Mouse (Mus musculus) B cell, adult 2 months (primary cell): Measurements from ENCODE around the gene Eml1.
A peak's percentile ranks its signal among the peaks of the same experiment; 100 is the strongest.
"Not testable (repeated sequence)": the region's sequence is repeated elsewhere in the genome, so short reads cannot be mapped to it uniquely, and the experiment has no call there.

ENCODE experiments used
- DNase-seq, 2 experiments: peaks; one replicate each; pipeline ENCODE4 v3.0.0; 2022

Eml1 gene

DNA sequence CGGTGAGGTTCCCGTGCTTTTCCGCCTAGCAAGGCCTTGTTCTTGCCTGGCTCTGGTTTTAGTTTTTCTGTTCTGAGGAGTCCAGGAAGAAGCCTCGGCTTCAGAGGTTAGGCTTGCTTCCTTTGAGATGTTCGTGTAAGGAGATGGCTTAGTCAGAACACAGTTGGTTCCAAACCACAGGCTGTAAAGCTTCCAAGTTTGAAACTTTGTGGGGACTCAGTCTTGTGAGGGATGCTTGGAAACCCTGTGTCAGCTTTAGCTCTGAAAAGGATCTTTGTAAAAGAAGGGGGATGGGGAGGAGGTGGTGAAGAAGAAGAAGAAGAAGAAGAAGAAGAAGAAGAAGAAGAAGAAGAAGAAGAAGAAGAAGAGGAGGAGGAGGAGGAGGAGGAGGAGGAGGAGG, 118.3 kb downstream of the Eml1 start:
- DNase-seq: no peak

DNA sequence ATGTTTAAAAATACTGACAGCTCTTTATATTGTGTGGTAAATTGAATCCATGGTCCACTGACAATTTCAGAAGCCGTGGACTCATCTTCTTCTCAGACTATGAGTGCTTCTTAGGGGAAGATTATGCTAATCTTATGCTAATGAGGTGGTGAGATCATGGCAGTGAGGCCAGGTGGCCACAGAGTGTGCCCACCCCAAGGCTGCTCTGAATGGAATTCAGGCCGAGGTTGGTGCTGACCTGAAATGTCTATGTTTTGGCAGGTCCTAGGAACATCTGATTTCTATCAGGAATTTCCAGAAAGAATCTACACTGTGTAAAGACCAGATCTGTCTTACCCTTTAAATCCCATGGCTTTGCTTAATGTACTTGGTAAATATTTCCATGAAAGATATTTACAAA, 119.0 kb downstream of the Eml1 start:
- DNase-seq: no peak

DNA sequence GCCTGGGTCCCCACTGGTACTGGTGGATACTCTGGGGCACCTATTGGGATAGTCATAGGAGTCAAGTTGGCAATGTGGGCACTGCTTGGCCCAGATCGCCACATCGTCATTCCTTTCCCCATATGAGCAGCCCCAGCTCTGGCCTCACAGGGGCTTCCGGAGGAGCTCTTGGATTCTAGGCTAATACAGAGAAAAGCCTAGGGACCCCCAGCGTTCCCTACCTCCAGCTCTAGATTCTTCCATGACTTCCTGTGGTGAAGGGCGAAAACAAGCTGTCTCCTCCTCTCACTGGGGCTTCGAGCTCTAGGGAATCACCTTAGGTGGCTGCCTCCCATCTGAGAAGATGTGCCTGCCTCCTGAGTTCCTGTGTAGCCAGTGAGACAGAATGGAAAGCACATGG, 119.6 kb downstream of the Eml1 start:
- no peak for DNase-seq

DNA sequence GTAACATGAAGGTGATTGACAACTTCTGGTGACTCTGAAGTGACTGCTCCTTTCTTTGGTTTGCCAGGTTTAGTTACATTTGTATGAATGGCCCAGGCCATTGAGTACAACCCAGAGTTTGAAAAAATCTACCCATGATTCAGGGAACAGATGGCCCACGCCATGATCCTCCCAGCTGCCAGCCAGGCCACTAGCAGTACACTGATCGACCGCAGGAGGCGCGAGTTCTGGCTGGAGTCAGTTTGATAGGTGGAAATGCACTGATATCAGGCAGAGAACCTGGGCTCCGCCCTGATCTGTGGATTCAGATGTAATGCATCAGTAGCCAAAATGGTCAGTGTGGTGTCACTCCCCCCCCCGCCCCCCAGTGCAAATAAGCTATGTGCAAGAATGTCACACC, 120.2 kb downstream of the Eml1 start:
- DNase-seq: no peak

DNA sequence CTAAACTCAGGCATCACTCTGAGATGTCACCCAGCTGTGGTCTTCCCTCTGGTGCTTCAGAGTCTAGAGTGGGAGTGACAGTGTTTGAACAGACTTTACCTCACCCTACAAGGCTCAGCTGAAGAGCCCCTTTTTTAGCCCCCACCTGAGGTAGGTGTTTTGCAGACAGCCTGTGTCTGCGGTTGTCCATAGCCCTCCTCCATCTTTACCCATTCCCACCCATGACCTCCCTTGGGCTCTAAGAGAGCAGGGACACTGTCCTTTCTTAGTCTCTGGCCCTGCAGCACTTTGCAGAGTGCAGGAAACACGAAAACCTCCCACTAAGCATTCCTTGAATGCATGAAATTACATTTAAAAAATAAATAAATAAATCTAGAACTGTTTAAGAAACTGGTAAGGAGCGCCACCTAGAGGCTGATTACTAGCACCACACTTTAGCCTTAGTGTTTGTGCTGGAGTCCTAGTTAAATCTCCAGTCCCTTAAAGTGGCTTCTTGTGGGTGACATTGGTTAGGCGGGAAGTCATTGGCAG, 123.3 kb downstream of the Eml1 start:
- DNase-seq: peak; percentile 24 to 32

DNA sequence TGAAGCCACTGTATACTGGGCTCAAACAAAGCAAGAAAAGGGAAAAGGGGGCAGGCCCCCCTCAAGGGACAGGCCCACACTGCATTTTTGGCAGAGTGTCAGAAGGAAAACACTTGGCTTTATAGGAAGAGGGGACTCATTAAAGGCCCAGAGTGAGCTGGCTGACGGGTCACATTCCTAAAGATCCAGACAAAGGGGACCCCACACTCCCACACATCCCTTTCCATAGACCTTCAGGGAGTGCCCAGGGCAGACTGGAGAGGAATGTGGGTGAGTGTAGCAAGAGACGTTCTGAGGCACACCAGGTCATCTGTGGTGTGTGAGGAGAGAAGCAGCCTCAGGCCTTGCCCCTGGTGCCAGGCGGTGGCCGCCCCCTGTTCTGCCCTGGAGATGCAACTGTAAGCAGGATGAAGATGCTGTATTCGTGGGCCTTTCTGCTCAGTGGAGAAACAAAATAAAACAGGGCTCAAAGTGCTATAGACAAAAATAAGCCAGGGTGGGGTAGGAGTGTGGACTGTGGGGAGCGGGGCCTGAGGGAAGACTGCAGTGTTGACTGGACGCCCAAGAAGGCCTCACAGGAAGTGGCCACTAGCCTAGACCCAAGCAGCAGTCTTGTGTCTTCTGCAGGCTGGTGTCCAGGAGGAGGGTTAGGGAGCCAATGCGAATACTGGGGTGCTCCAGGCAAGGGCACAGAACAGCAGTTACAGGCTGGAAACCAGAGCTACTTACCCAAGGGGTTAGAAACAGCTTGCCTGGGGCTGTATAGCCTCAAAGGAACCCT, 124.9 kb downstream of the Eml1 start:
- no peak for DNase-seq

DNA sequence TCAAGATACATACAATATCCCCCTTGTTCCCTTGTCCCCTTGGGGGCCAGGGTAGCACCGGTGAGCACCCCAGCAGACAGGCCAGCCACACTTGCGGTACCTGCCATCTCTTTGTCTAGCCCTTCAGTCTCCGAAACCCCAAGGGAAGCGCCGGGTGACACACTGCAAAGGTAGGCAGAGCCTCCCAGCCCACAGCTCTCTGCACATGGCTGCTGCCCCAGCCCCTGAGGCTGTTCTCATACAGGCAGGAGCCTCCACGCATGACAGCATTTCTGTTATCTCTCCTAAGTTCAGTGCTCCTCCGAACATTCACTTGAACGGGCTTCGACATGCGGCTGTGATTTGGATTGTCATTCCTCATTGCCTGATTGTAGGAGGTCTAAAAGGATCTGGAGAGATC, 132.3 kb downstream of the Eml1 start:
- DNase-seq: no peak

DNA sequence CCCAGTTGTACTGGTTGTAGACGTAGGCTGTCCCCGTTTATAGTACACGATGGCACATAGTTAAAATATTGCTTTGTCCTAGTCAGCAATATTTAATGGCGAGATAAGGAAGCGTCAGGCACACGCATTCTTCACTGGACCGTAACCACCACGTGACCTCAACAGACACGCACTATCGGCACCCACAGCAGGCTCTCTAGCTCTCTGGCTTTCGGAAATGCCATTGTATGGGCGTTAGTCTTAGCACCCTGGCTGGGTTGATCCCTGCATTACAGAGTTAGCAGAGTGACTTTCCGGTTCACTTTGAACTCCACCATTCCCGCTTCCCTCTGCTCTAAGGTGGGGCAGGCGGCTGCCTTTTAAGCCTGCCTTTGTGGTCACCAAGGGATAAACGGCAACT, 132.8 kb downstream of the Eml1 start:
- peak in 1 of 2 experiments; percentile 10 for DNase-seq

DNA sequence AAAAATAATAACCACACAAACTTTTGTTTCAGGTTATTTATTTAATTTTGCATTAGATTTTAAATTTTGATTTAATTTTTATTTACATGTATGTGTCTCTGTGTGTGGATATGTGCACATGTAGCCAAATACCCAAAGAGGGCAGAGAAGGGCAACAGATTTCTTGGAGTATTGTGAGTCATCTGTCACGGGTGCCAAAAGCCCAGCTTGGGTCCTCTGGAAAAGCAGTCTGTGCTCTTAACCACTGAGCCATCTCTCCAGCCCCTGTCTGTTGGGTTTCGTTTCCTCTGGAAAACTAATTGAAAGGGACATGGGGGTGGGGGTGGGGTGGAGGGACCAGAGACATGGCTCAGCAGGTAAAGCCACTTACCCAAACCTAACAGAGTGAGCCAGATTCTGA, 135.1 kb downstream of the Eml1 start:
- DNase-seq: no peak

DNA sequence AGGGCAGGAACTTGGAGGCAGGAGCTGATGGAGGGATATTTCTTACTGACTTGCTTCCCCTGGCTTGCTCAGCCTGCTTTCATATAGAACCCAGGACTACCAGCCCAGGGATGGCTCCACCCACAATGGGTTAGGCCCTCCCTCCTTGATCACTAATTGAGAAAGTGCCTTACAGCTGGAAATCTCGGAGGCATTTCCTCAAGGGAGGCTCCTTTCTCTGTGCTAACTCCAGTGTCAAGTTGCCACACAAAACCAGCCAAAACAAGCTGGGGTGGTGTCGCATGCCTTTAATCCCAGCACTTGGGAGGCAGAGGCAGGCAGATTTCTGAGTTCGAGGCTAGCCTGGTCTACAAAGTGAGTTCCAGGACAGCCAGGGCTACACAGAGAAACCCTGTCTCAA, 136.3 kb downstream of the Eml1 start:
- not testable (repeated sequence) for DNase-seq

DNA sequence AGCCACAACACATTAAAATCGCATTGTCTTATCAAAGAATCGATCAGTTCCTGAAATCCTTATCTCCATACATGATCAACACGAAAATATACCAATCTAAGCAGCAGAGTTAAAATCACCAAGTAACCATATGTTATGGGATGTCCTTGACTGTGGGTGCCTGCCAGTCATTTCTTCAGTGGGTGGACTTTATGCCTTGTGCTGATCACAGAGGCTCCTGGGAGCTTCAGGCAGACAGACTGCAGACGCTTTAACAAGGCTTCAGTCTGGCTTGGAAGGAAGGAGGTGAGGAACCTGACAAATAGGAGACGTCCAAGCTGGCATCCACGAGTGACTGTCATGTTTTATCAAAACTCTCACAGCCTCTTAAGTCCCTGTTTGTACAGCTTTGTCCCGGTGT, 139.8 kb downstream of the Eml1 start:
- no peak for DNase-seq

DNA sequence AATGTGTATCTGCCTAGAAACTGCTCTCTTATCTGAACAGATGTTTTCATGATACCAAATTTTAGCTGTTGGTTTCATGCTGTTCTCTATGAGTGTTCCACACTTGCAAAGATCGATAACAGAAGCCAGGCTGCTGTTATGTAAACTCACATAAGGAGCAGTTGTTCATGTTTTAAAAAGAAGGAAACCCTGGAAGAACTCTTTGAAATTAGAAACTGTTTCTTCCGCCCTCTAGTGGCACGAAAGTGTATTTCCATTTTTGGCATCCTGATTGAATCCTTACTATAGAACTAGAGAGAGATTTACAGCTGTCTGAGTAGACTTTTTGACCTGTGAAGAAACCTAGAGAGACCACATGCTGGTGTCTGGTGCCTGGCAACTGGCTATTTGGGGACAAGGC, 140.3 kb downstream of the Eml1 start:
- peak in 1 of 2 experiments; percentile 14 for DNase-seq

DNA sequence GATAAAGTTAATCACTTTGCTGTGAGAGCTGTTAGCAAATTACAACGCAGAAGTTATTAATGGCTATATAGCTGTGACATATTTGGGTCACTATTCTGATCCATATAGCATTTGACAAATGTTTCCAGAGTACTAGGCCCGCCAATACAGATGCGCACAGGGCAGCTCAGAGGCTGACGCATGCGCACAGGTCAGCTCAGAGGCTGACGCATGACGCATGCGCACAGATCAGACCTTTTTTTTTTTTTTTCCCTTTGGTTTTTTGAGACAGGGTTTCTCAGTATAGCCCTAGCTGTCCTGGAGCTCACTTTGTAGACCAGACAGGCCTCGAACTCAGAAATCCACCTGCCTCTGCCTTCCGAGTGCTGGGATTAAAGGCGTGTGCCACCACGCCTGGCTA, 144.7 kb downstream of the Eml1 start:
- DNase-seq: no peak

DNA sequence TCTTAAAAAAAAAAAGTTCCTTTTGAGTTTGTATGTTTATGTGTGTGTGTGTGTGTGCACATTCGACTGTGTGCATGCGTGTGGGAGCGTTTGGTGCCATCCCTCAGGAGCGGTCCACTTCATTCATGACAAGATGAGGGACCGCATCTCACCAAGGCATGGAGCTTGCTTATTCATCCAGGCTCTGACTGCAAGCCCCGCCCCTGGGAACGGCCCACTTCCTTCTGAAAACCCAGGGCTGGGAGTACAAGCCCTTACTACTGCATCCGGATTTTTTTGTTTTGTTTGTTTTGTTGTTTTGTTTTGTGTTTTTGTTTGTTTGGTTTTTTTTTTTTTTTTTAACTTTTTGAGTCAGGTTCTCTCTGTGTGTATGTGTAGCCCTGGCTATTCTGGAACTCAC, 148.6 kb downstream of the Eml1 start:
- no peak for DNase-seq

DNA sequence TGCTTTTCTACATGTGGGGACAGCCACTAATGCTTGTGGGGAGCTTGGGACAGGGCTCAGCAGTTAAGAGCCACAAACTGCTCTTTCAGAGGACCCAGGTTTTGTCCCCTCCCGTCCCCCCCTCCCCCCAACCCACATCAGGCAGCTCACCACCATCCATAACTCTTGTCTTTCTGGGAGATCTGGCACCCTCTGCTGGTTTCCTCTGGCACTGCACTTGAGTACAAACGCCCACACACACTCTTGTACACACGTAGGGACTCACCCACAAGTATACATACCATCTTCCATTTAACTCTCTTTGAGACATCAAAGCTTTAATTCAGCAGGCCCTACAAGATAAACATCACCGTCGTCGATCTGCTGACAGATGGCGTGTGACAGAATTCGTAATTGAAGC, 158.5 kb downstream of the Eml1 start:
- peak; percentile 53 to 55 for DNase-seq

DNA sequence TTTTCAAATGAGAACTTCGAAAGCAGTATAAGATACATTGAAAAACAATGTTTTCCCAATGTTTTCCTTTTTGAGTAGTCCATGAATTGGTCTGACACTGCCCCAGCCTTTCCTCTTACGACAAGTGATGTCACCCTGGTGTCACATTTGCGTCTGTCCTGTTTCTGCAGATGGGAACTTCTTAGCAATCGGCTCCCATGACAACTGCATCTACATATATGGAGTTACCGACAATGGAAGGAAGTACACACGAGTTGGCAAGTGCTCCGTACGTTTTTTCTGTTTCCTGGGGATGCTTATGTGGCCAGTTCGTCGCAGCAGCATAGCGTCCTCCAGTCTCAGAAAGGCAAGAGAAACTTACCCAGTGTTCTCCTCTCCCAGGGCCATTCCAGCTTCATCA, 163.7 kb downstream of the Eml1 start:
- no peak for DNase-seq

DNA sequence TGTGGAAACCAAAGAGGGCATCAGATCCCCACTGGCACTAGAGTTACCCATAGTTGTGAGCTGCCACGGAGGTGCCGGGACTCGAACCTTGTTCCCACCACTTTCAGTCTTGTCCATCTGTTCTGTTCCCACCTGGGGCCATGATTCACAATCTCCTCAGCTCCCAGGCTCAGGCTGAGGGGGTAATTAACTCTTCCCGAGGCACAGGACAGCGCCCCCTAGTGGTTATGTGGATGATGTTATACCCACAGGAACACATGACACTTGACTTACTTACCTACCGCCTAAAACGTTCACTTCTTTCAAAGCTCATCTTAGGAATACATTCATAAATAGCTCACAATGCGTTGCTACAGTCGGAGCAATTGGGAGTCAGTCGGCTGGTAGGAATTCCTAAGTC, 165.7 kb downstream of the Eml1 start:
- DNase-seq: peak; percentile 21 to 29

DNA sequence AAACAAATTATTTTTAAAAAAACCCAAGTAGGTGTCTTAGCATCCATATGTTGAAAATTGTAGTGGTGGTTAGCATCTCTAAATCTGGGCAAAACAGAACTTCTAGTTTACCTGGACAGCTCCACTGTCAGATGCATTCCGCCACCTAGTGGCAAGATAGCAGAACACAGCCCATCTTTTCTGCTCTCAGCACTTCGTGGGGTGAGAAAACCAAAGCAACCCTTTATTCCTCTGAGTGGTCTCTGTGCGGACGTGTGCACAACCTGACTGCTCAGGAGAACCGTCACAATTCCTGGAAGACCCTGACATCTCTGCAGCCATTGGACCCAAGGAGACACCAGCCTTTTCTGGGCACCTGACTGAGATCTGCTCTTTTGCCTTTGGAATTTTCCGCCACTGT, 170.3 kb downstream of the Eml1 start:
- peak; percentile 47 to 48 for DNase-seq

DNA sequence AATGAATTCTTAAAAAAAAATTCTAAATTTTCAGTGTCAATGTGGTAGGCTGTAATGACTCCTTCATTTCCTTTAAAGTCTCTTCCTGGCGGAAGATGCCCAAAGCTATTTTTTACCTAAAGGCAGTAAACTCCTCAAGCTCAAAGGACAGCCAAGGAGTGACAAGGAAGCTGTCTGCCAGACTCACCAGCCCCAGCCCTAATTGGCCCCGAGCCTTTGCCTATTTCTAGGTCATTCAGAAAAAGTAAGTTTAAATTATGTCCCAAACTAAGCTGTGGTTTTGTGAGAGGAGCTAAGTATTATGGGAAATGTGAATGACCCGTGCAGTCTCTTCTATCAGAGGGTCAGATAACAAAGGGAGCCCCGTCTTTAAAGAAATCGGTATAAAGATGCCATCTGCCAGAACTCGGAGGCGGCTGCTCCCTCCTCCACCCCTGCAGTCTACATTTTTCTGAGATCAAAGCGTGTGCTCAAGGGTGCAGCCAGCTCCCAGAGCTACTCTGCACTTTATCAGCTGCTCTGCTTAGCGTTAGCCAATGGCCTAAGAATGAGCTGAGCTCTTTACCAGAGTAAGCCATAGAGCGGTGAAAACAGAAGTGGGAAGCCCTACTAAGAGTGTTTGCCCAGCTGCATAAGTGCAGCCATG, 175.9 kb downstream of the Eml1 start:
- no peak for DNase-seq

DNA sequence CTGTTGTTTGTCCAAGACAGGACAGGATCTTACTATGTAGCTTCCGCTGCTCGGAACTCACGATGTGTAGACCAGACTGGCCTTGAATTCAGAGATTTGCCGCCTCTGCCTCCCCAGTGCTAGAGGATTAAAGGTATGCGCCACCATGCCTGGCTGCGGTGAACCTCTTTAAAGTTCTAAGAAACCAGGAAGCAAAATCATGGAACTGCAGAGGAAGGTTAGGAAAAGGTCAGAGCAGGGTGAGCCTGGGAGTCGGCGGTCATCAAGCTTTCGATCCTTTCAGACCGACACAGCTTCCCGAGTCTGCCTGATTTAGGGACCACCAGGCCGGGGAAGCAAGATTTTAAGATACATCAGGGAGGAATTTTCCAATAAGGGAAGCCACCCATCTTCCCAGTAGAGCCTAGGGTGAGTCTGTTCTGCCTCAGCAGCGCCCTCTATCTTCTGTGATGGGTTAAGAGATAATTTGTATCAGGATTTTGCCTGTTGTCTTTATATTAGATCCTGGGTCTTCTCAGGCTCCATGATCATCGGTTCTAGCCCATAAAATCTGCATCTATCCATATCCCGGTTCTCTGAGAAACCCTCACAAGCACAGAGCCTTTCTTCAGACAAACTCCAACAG, 176.6 kb downstream of the Eml1 start:
- DNase-seq: no peak

DNA sequence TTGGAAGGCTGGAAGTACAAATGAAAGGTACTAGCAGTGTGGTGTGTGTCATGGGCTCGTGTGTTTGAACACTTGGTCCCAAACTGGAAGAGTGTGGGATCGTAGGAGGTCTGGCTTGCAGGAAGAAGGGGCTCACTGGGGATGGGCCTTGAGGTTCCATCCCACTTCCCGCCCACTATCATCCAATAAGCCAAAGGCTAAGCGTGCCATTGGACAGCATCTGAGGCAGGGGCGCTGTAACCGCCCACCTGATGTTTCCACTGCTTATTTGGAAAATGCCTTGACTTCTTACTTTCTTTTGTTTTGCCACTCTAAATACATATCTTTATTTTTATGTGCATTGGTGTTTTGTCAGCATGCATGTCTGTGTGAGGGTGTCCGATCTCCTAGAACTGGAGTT, 181.0 kb downstream of the Eml1 start:
- DNase-seq: no peak

DNA sequence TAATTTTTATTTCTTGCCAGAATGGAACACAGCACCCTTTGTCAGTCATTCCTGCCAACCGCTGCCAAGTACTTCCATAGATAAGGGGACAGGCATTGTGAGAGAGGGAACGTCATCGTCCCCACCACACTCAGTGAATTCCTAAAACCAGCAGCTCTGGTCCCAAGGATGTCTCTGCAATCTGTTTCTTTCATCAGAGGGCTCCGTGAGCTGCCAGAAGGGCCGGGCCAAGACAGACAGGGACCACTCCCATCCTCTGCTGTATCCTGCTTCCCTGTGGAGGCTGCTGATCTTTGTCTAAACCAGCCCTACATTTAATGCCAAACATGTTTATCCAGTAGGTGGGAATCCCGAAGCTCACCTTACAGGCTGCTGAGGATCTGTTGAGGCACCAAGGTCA, 182.3 kb downstream of the Eml1 start:
- no peak for DNase-seq

DNA sequence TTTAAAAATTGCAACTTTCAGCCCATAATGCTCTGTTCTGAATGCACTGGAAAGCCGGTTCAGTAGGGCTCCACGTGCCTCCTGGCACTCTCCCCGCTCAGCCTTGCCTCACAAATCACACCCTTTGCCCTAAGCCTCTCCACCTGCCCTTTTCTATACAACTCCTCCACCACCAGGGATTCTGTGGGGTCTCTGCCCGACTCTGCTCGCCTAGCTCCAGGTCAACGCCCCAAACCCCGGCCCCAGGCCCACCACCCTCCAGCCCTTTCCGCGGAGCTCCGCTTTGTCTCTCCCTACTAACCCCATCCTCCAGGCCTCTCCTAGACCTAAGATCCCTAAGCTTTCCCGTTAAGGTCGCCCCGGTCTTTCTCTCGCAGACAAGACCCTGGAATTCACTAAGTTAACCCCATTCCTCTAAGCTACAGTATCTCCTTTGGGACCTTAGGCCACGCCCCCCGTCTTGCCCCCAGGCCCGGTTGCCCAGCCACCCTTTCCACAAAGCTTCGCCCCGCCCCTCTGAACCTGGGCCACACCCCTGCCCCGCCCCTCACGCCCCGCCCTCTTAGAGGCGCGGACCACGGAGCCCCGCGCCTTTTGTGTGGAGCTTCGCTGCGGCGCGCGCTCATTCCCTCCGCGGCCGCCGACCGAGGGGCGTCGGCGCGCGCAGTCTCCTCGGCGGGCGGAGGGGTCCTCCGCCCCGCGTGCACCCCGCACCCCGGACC, 183.5 kb downstream of the Eml1 start, which contains the start of gene Evl:
TSS of gene Evl (plus strand) at position 601 of the 722 bp plus-strand sequence.
- DNase-seq: peak; percentile 62 to 63
